Mouse (Mus musculus): ENCODE results near the gene Slc7a1. TPM values are rescaled to one million over a fixed set of nuclear protein-coding genes. Genes with fewer than 3 reads are reported as not detected.

Slc7a1 gene
- polyA plus RNA-seq, 1 experiment, result 8.8 TPM

DNA sequence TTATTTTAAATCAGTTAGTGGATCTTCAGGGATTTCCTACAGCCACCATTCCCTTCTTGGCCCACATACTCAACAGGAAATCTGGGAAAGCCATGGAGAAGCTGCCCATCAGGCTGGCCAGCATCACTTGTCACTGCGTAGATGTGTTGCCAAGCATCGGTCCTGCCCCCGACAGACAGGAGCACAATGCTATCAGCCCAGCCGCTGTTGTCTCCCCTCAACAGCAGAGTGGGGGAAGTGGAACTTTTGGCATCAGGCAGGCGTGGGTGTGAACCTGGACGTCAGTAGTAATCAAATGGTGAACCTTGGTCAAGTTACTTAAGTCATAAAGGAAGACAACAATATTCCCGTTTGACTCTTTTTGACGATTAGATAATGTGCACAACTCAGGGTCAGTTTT lies 9.8 kb upstream of the Slc7a1 start:
- Histone ChIP-seq H3K4me1 (ENCODE audit: control insufficient read depth, insufficient read depth, insufficient read length) (no peaks in the 10 kb centered on the region), H3K36me3 (ENCODE audit: control insufficient read depth, insufficient read depth, low read length) (no peaks in the 10 kb centered on the region), H3K27ac (ENCODE audit: insufficient read depth, low read length) (no peak overlapping the region), H3K27me3 (ENCODE audit: control insufficient read depth, insufficient read depth, low read length) (no peaks in the 10 kb centered on the region), H3K4me3 (ENCODE audit: extremely low read depth, insufficient read depth, insufficient read length) (no peak overlapping the region)
- WGBS, result 86% methylated on average over 8 of the region's 8 CpGs
- no peak for DNase-seq (ENCODE audit: low read depth in 1 of 2, low spot score in 2 of 2)
- TF ChIP-seq POLR2A (IDR thresholded peaks at IDR 0.05; ENCODE audit: low read depth, low read length), result no peak
- no peak for TF ChIP-seq CTCF (IDR thresholded peaks at IDR 0.05; ENCODE audit: extremely low read depth, insufficient read depth, insufficient read length, insufficient replicate concordance)

DNA sequence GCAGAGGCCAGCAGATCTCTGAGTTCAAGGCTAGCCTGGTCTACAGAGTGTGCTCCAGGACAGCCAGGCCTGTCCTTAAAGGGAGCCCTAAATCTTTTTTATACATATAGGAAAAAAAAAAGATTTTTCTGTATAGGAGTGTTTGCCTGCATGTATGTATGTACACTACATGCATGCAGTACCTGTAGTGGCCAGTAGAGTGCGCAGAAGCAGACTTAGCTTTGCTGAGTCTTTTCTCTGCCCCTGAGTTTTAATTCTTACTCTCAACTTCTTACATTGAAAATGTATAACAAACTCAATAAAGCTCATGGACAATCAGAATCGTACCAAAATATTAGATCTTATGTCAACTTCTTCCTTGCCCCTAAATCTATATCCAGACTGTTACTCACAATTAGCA lies 7.2 kb upstream of the Slc7a1 start:
- TF ChIP-seq POLR2A (IDR thresholded peaks at IDR 0.05; ENCODE audit: low read depth, low read length) (no peak), CTCF (IDR thresholded peaks at IDR 0.05; ENCODE audit: extremely low read depth, insufficient read depth, insufficient read length, insufficient replicate concordance) (no peak)
- Histone ChIP-seq H3K4me3 (ENCODE audit: extremely low read depth, insufficient read depth, insufficient read length) (no peak overlapping the region), H3K27ac (ENCODE audit: insufficient read depth, low read length) (no peak overlapping the region), H3K27me3 (ENCODE audit: control insufficient read depth, insufficient read depth, low read length) (no peaks in the 10 kb centered on the region), H3K4me1 (ENCODE audit: control insufficient read depth, insufficient read depth, insufficient read length) (no peaks in the 10 kb centered on the region), H3K36me3 (ENCODE audit: control insufficient read depth, insufficient read depth, low read length) (no peaks in the 10 kb centered on the region)
- 94% methylated on average over 2 of the region's 2 CpGs for WGBS
- DNase-seq (ENCODE audit: low read depth in 1 of 2, low spot score in 2 of 2), result no peak

DNA sequence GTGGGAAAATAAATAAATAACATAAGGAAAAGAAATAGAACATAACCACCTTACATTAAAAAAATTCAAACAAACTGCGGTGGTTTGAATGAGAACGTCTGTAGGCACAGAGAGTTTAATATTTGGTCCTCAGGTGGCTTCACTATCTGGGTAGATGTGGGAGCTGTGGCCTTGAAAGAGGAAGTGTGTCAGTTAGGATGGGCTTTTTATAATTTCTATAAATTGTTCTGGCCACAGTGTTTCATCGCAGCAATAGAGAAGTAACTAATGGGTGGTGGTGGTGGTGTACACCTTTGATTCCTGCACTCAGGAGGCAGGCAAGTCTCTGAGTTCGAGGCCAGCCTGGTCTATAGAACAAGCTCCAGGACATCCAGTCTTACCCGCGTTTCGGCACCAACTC lies 4.8 kb upstream of the Slc7a1 start:
- no peaks in the 10 kb centered on the region for H3K36me3 ChIP-seq (ENCODE audit: control insufficient read depth, insufficient read depth, low read length)
- H3K27me3 ChIP-seq (ENCODE audit: control insufficient read depth, insufficient read depth, low read length), result no peaks in the 10 kb centered on the region
- no peak overlapping the region for H3K4me3 ChIP-seq (ENCODE audit: extremely low read depth, insufficient read depth, insufficient read length)
- WGBS, result 48% methylated on average over 7 of the region's 7 CpGs
- no peak overlapping the region for H3K27ac ChIP-seq (ENCODE audit: insufficient read depth, low read length)
- TF ChIP-seq CTCF (IDR thresholded peaks at IDR 0.05; ENCODE audit: extremely low read depth, insufficient read depth, insufficient read length, insufficient replicate concordance) (no peak), POLR2A (IDR thresholded peaks at IDR 0.05; ENCODE audit: low read depth, low read length) (no peak)
- no peak for DNase-seq (ENCODE audit: low read depth in 1 of 2, low spot score in 2 of 2)
- no peaks in the 10 kb centered on the region; the same call in 1 of the 2 replicates for H3K4me1 ChIP-seq (ENCODE audit: control insufficient read depth, insufficient read depth, insufficient read length)

DNA sequence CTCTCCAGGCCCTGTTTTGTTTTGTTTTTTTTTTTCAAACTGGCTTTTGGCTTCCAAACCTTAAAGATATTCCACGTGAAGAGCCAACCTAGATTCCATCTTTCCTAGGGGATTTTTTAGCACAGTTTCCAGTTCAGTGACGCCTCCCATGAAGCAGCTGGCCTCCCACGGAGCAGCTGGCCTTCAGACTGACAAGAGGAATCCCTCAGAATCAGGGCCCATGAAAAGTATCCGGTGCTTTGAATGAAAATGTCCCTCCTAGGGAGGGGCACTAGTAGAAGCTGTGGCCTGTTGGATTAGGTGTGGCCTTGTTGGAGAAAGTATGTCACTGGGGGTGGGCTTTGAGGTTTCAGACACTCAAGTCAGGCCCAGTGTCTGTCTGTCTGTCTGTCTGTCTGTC lies 2.9 kb upstream of the Slc7a1 start:
- DNase-seq (ENCODE audit: low read depth in 1 of 2, low spot score in 2 of 2), result no peak
- no peaks in the 10 kb centered on the region for H3K36me3 ChIP-seq (ENCODE audit: control insufficient read depth, insufficient read depth, low read length)

DNA sequence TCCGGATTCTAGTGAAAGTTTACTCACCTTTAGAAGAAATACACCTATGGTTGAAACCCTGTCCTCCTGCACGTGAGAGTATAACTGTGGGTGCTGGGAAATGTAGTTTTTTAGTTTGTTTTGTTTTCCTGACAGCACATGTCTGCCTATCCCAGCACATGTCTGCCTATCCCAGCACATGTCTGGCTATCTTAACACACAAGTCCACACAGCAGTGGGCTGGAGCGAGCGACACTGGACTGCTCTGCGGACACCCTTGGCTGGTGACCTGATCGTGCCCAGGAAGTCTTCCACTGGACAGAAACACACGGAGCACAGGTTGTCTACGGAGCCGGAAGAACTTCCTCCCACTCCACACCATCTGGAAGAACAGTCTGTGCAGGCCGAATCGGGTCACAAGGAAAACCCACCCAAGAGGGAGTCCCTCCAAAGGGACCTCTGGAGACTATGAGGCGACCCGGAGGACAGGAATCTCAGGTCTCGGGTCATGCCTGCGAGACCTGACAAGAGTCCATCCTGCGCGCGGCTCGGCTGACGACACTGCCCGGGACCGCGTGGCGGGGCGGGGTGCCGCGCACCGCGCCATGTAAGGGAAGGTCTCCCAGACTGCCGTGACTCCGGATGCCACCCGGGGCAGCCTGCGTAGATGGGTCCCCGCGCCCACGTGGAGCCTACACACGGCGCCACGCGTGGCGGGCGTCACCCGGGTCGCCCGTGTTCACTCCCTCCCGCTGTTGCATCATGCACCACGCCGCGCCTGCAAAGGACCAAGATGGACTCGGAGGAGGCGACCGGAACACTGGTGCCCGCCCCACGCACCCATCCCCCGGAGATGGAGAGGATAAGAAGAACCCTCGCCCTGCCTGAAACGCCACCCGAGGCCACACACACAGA lies 691 bp downstream of the Slc7a1 start:
- no peaks in the 10 kb centered on the region; the same call in none of the 2 replicates for H3K4me1 ChIP-seq (ENCODE audit: control insufficient read depth, insufficient read depth, insufficient read length)
- WGBS, result 2% methylated on average over 58 of the region's 58 CpGs
- DNase-seq (ENCODE audit: low read depth in 1 of 2, low spot score in 2 of 2), result peak in 1 of 2 experiments; percentile 52
- no peaks in the 10 kb centered on the region for H3K27me3 ChIP-seq (ENCODE audit: control insufficient read depth, insufficient read depth, low read length)
- peak overlapping the region; percentile 82 for H3K27ac ChIP-seq (ENCODE audit: insufficient read depth, low read length)
- no peaks in the 10 kb centered on the region; the same call in 1 of the 2 replicates for H3K36me3 ChIP-seq (ENCODE audit: control insufficient read depth, insufficient read depth, low read length)
- no peak for TF ChIP-seq CTCF (IDR thresholded peaks at IDR 0.05; ENCODE audit: extremely low read depth, insufficient read depth, insufficient read length, insufficient replicate concordance)
- peak overlapping the region; percentile 92 for H3K4me3 ChIP-seq (ENCODE audit: extremely low read depth, insufficient read depth, insufficient read length)

More for the DNA sequence above, 2.9 kb upstream of the Slc7a1 start:
- H3K4me1 ChIP-seq (ENCODE audit: control insufficient read depth, insufficient read depth, insufficient read length), result no peaks in the 10 kb centered on the region; the same call in none of the 2 replicates
- WGBS, result 85% methylated on average over 4 of the region's 4 CpGs
- TF ChIP-seq POLR2A (IDR thresholded peaks at IDR 0.05; ENCODE audit: low read depth, low read length), result no peak
- H3K27ac ChIP-seq (ENCODE audit: insufficient read depth, low read length), result no peak overlapping the region
- H3K27me3 ChIP-seq (ENCODE audit: control insufficient read depth, insufficient read depth, low read length), result no peaks in the 10 kb centered on the region
- H3K4me3 ChIP-seq (ENCODE audit: extremely low read depth, insufficient read depth, insufficient read length), result no peak overlapping the region

GRCm38 (mm10) chr5:148398451-148398765 lies 1.3 kb downstream of the Slc7a1 start:
- Histone ChIP-seq H3K36me3 (ENCODE audit: control insufficient read depth, insufficient read depth, low read length) (no peaks in the 10 kb centered on the region; the same call in 1 of the 2 replicates), H3K4me1 (ENCODE audit: control insufficient read depth, insufficient read depth, insufficient read length) (no peaks in the 10 kb centered on the region; the same call in none of the 2 replicates), H3K4me3 (ENCODE audit: extremely low read depth, insufficient read depth, insufficient read length) (peak overlapping the region; percentile 92; the same call in 1 of the 2 replicates), H3K27me3 (ENCODE audit: control insufficient read depth, insufficient read depth, low read length) (no peaks in the 10 kb centered on the region), H3K27ac (ENCODE audit: insufficient read depth, low read length) (no peak overlapping the region)
- TF ChIP-seq POLR2A (IDR thresholded peaks at IDR 0.05; ENCODE audit: low read depth, low read length) (no peak), CTCF (IDR thresholded peaks at IDR 0.05; ENCODE audit: extremely low read depth, insufficient read depth, insufficient read length, insufficient replicate concordance) (no peak)
- DNase-seq (ENCODE audit: low read depth in 1 of 2, low spot score in 2 of 2), result no peak
- 33% methylated on average over 6 of the region's 6 CpGs for WGBS

- no peaks in the 10 kb centered on the region; the same call in 1 of the 2 replicates for H3K36me3 ChIP-seq (ENCODE audit: control insufficient read depth, insufficient read depth, low read length)
- H3K4me1 ChIP-seq (ENCODE audit: control insufficient read depth, insufficient read depth, insufficient read length), result no peaks in the 10 kb centered on the region; the same call in none of the 2 replicates
- TF ChIP-seq CTCF (IDR thresholded peaks at IDR 0.05; ENCODE audit: extremely low read depth, insufficient read depth, insufficient read length, insufficient replicate concordance), result no peak
- no peak for TF ChIP-seq POLR2A (IDR thresholded peaks at IDR 0.05; ENCODE audit: low read depth, low read length)
- 88% methylated on average over 5 of the region's 5 CpGs for WGBS
- H3K27ac ChIP-seq (ENCODE audit: insufficient read depth, low read length), result no peak overlapping the region
- no peak overlapping the region for H3K4me3 ChIP-seq (ENCODE audit: extremely low read depth, insufficient read depth, insufficient read length)
- no peak for DNase-seq (ENCODE audit: low read depth in 1 of 2, low spot score in 2 of 2)
- H3K27me3 ChIP-seq (ENCODE audit: control insufficient read depth, insufficient read depth, low read length), result no peaks in the 10 kb centered on the region
Measured at GRCm38 (mm10) chr5:148397911-148398310, 1.8 kb downstream of the Slc7a1 start.

Measured in spleen, adult 2 months (tissue).